Mouse (Mus musculus): ENCODE measurements around the gene Gadd45gip1.
A peak's percentile ranks its signal among the peaks of the same experiment; 100 is the strongest.

Gadd45gip1 gene

GRCm38 (mm10) chr8:84794486-84794885, 36.8 kb upstream of the Gadd45gip1 start:
- peak; percentile 28; the same call in 1 of the 2 replicates for ATAC-seq (ENCODE audit: insufficient number of reproducible peaks, low FRiP score, low TSS enrichment)

- ATAC-seq (ENCODE audit: insufficient number of reproducible peaks, low FRiP score, low TSS enrichment) = no peak
Measured at GRCm38 (mm10) chr8:84797256-84797797, 34.0 kb upstream of the Gadd45gip1 start.

GRCm38 (mm10) chr8:84797971-84798370, 33.4 kb upstream of the Gadd45gip1 start:
- ATAC-seq (ENCODE audit: insufficient number of reproducible peaks, low FRiP score, low TSS enrichment) = no peak

GRCm38 (mm10) chr8:84798446-84799135, 32.7 kb upstream of the Gadd45gip1 start:
- no peak for ATAC-seq (ENCODE audit: insufficient number of reproducible peaks, low FRiP score, low TSS enrichment)

- no peak for ATAC-seq (ENCODE audit: insufficient number of reproducible peaks, low FRiP score, low TSS enrichment)
Measured at GRCm38 (mm10) chr8:84799136-84799931, 32.0 kb upstream of the Gadd45gip1 start.

- no peak; the same call in 1 of the 2 replicates for ATAC-seq (ENCODE audit: insufficient number of reproducible peaks, low FRiP score, low TSS enrichment)
Measured at GRCm38 (mm10) chr8:84799999-84800831, 31.1 kb upstream of the Gadd45gip1 start, which contains the start of gene Nfix. TSS of gene Nfix (minus strand) at chr8:84800344.

- no peak for ATAC-seq (ENCODE audit: insufficient number of reproducible peaks, low FRiP score, low TSS enrichment)
Measured at GRCm38 (mm10) chr8:84806031-84806430, 25.3 kb upstream of the Gadd45gip1 start.

- no peak for ATAC-seq (ENCODE audit: insufficient number of reproducible peaks, low FRiP score, low TSS enrichment)
Measured at GRCm38 (mm10) chr8:84809109-84809940, 22.0 kb upstream of the Gadd45gip1 start.

- ATAC-seq (ENCODE audit: insufficient number of reproducible peaks, low FRiP score, low TSS enrichment) = no peak
Measured at GRCm38 (mm10) chr8:84809941-84810280, 21.4 kb upstream of the Gadd45gip1 start.

- peak; percentile 26 for ATAC-seq (ENCODE audit: insufficient number of reproducible peaks, low FRiP score, low TSS enrichment)
Measured at GRCm38 (mm10) chr8:84810896-84811295, 20.4 kb upstream of the Gadd45gip1 start.

GRCm38 (mm10) chr8:84811303-84811702, 20.0 kb upstream of the Gadd45gip1 start:
- ATAC-seq (ENCODE audit: insufficient number of reproducible peaks, low FRiP score, low TSS enrichment) = no peak

GRCm38 (mm10) chr8:84813059-84813458, 18.3 kb upstream of the Gadd45gip1 start:
- 0 out of 2 replicates have a peak, but pooled peaks have one; percentile 8 for ATAC-seq (ENCODE audit: insufficient number of reproducible peaks, low FRiP score, low TSS enrichment)

GRCm38 (mm10) chr8:84813830-84814229, 17.5 kb upstream of the Gadd45gip1 start:
- no peak for ATAC-seq (ENCODE audit: insufficient number of reproducible peaks, low FRiP score, low TSS enrichment)

GRCm38 (mm10) chr8:84814240-84814554, 17.1 kb upstream of the Gadd45gip1 start:
- no peak for ATAC-seq (ENCODE audit: insufficient number of reproducible peaks, low FRiP score, low TSS enrichment)

- 0 out of 2 replicates have a peak, but pooled peaks have one; percentile 22 for ATAC-seq (ENCODE audit: insufficient number of reproducible peaks, low FRiP score, low TSS enrichment)
Measured at GRCm38 (mm10) chr8:84814555-84815441, 16.5 kb upstream of the Gadd45gip1 start.

- peak; percentile 69 for ATAC-seq (ENCODE audit: insufficient number of reproducible peaks, low FRiP score, low TSS enrichment)
Measured at GRCm38 (mm10) chr8:84815547-84815946, 15.8 kb upstream of the Gadd45gip1 start.

- ATAC-seq (ENCODE audit: insufficient number of reproducible peaks, low FRiP score, low TSS enrichment) = no peak
Measured at GRCm38 (mm10) chr8:84816117-84816516, 15.2 kb upstream of the Gadd45gip1 start.

GRCm38 (mm10) chr8:84822723-84823122, 8.6 kb upstream of the Gadd45gip1 start, which contains the start of gene Dand5:
TSS of gene Dand5 (minus strand) at chr8:84822823.
- no peak for ATAC-seq (ENCODE audit: insufficient number of reproducible peaks, low FRiP score, low TSS enrichment)

- ATAC-seq (ENCODE audit: insufficient number of reproducible peaks, low FRiP score, low TSS enrichment) = peak; percentile 86
Measured at GRCm38 (mm10) chr8:84823653-84824052, 7.7 kb upstream of the Gadd45gip1 start.
